Mouse (Mus musculus): ENCODE measurements at regions not wholly inside any gene's neighbourhood (a gene's known extent, or its start where the extent isn't known, plus 50 kb on each side); places are given as distances from the start of the nearest gene placed in this dataset.

- TF ChIP-seq USF1 (IDR thresholded peaks at IDR 0.05; ENCODE audit: low read depth), result no peak
- TF ChIP-seq MAX (IDR thresholded peaks at IDR 0.05; ENCODE audit: low read depth), result no peak
- TF ChIP-seq POLR2A (IDR thresholded peaks at IDR 0.05; ENCODE audit: insufficient read length, low read depth), result no peak
- TF ChIP-seq TCF12 (IDR thresholded peaks at IDR 0.05; ENCODE audit: insufficient read depth, poor library complexity, severe bottlenecking), result no peak
Observed at GRCm38 (mm10) chr4:127814631-127815030, 156.1 kb downstream of the CK137956 start.

All from myocyte (in vitro differentiated cells).